Mouse (Mus musculus): ENCODE data around the gene Chst11. TPM values are rescaled to one million over a fixed set of nuclear protein-coding genes. Genes with fewer than 3 reads are reported as not detected.

The Chst11 gene
- polyA plus RNA-seq, 1 experiment, result 12.1 TPM

GRCm38 (mm10) chr10:83100890-83101289 is 115.6 kb downstream of the Chst11 start:
- no peak overlapping the region for H3K4me3 ChIP-seq
- no peaks in the 10 kb centered on the region for H3K27me3 ChIP-seq (ENCODE audit: control insufficient read depth, insufficient read depth, insufficient read length)
- no peak for TF ChIP-seq MAX (IDR thresholded peaks at IDR 0.05; ENCODE audit: low read depth)
- TF ChIP-seq MYOD1 (IDR thresholded peaks at IDR 0.05; ENCODE audit: control insufficient read depth in 1 of 3, insufficient read length in 2 of 3, low read depth in 2 of 3), result no peak
- TF ChIP-seq TCF3 (IDR thresholded peaks at IDR 0.05; ENCODE audit: insufficient read length, low read depth), result no peak
- TF ChIP-seq REST (IDR thresholded peaks at IDR 0.05; ENCODE audit: insufficient read depth, insufficient read length), result no peak
- no peak for TF ChIP-seq TCF12 (IDR thresholded peaks at IDR 0.05; ENCODE audit: insufficient read depth, poor library complexity, severe bottlenecking)
- no peak for TF ChIP-seq POLR2A (IDR thresholded peaks at IDR 0.05; ENCODE audit: insufficient read length, low read depth)
- H3K4me2 ChIP-seq (ENCODE audit: low read depth), result peak overlapping the region; percentile 24
- H3K79me2 ChIP-seq (ENCODE audit: control insufficient read depth, insufficient read depth), result no peaks in the 10 kb centered on the region
- H3ac ChIP-seq (ENCODE audit: control insufficient read depth, insufficient read length), result no peak overlapping the region
- H3K36me3 ChIP-seq (ENCODE audit: control insufficient read depth, insufficient read depth), result no peaks in the 10 kb centered on the region

- no peaks in the 10 kb centered on the region for H3K36me3 ChIP-seq (ENCODE audit: control insufficient read depth, insufficient read depth)
- no peaks in the 10 kb centered on the region for H3K79me2 ChIP-seq (ENCODE audit: control insufficient read depth, insufficient read depth)
- H3K27me3 ChIP-seq (ENCODE audit: control insufficient read depth, insufficient read depth, insufficient read length), result no peaks in the 10 kb centered on the region
- TF ChIP-seq TCF3 (IDR thresholded peaks at IDR 0.05; ENCODE audit: insufficient read length, low read depth) (no peak), MAX (IDR thresholded peaks at IDR 0.05; ENCODE audit: low read depth) (no peak), MYOG (IDR thresholded peaks at IDR 0.05; ENCODE audit: control insufficient read depth in 1 of 3, insufficient read depth in 1 of 3, insufficient read length in 2 of 3, low read depth in 2 of 3) (no peak), TCF12 (IDR thresholded peaks at IDR 0.05; ENCODE audit: insufficient read depth, poor library complexity, severe bottlenecking) (no peak), REST (IDR thresholded peaks at IDR 0.05; ENCODE audit: insufficient read depth, insufficient read length) (no peak), USF1 (IDR thresholded peaks at IDR 0.05; ENCODE audit: low read depth) (no peak)
- H3ac ChIP-seq (ENCODE audit: control insufficient read depth, insufficient read length), result no peak overlapping the region
- peak overlapping the region; percentile 24 for H3K4me2 ChIP-seq (ENCODE audit: low read depth)
- H3K4me3 ChIP-seq, result no peak overlapping the region
Observed at GRCm38 (mm10) chr10:83101421-83102207, 116.3 kb downstream of the Chst11 start.

GRCm38 (mm10) chr10:83102745-83103144 is 117.4 kb downstream of the Chst11 start:
- H3ac ChIP-seq (ENCODE audit: control insufficient read depth, insufficient read length), result no peak overlapping the region
- no peak overlapping the region for H3K4me3 ChIP-seq
- no peak overlapping the region for H3K4me2 ChIP-seq (ENCODE audit: low read depth)
- H3K79me2 ChIP-seq (ENCODE audit: control insufficient read depth, insufficient read depth), result no peaks in the 10 kb centered on the region
- no peaks in the 10 kb centered on the region for H3K36me3 ChIP-seq (ENCODE audit: control insufficient read depth, insufficient read depth)
- no peaks in the 10 kb centered on the region for H3K27me3 ChIP-seq (ENCODE audit: control insufficient read depth, insufficient read depth, insufficient read length)
- TF ChIP-seq USF1 (IDR thresholded peaks at IDR 0.05; ENCODE audit: low read depth), result no peak
- no peak for TF ChIP-seq SRF (IDR thresholded peaks at IDR 0.05; ENCODE audit: control insufficient read depth, insufficient read length, low read depth)

- Histone ChIP-seq H3K27me3 (ENCODE audit: control insufficient read depth, insufficient read depth, insufficient read length) (no peaks in the 10 kb centered on the region), H3K4me2 (ENCODE audit: low read depth) (peak overlapping the region; percentile 12), H3K79me2 (ENCODE audit: control insufficient read depth, insufficient read depth) (no peaks in the 10 kb centered on the region), H3ac (ENCODE audit: control insufficient read depth, insufficient read length) (no peak overlapping the region), H3K4me3 (no peak overlapping the region), H3K36me3 (ENCODE audit: control insufficient read depth, insufficient read depth) (no peaks in the 10 kb centered on the region)
- no peak for TF ChIP-seq E2F4 (IDR thresholded peaks at IDR 0.05; ENCODE audit: insufficient read depth)
Observed at GRCm38 (mm10) chr10:83104221-83104620, 118.9 kb downstream of the Chst11 start.

- Histone ChIP-seq H3K4me2 (ENCODE audit: low read depth) (no peak overlapping the region), H3K27me3 (ENCODE audit: control insufficient read depth, insufficient read depth, insufficient read length) (no peaks in the 10 kb centered on the region), H3ac (ENCODE audit: control insufficient read depth, insufficient read length) (no peak overlapping the region), H3K36me3 (ENCODE audit: control insufficient read depth, insufficient read depth) (no peaks in the 10 kb centered on the region), H3K79me2 (ENCODE audit: control insufficient read depth, insufficient read depth) (no peaks in the 10 kb centered on the region), H3K4me3 (no peak overlapping the region)
- TF ChIP-seq POLR2AphosphoS2 (IDR thresholded peaks at IDR 0.05; ENCODE audit: insufficient read length, low read depth) (no peak), MYOG (IDR thresholded peaks at IDR 0.05; ENCODE audit: control insufficient read depth in 1 of 3, insufficient read depth in 1 of 3, insufficient read length in 2 of 3, low read depth in 2 of 3) (no peak), MYOD1 (IDR thresholded peaks at IDR 0.05; ENCODE audit: control insufficient read depth in 1 of 3, insufficient read length in 2 of 3, low read depth in 2 of 3) (no peak), TCF12 (IDR thresholded peaks at IDR 0.05; ENCODE audit: insufficient read depth, poor library complexity, severe bottlenecking) (no peak), E2F4 (IDR thresholded peaks at IDR 0.05; ENCODE audit: insufficient read depth) (no peak), CEBPB (IDR thresholded peaks at IDR 0.05; ENCODE audit: insufficient read depth, poor library complexity, severe bottlenecking) (no peak), TCF3 (IDR thresholded peaks at IDR 0.05; ENCODE audit: insufficient read length, low read depth) (no peak), MAX (IDR thresholded peaks at IDR 0.05; ENCODE audit: low read depth) (no peak), REST (IDR thresholded peaks at IDR 0.05; ENCODE audit: insufficient read depth, insufficient read length) (no peak), USF1 (IDR thresholded peaks at IDR 0.05; ENCODE audit: low read depth) (no peak), SRF (IDR thresholded peaks at IDR 0.05; ENCODE audit: control insufficient read depth, insufficient read length, low read depth) (no peak), POLR2A (IDR thresholded peaks at IDR 0.05; ENCODE audit: insufficient read length, low read depth) (no peak)
Observed at GRCm38 (mm10) chr10:83106152-83106746, 121.0 kb downstream of the Chst11 start.

All from myocyte (in vitro differentiated cells).